Mouse (Mus musculus) gastrocnemius, postnatal 4 days (tissue): ENCODE data around the gene Slc20a1. TPM values are rescaled to one million over a fixed set of nuclear protein-coding genes. Genes with fewer than 3 reads are reported as not detected.

ENCODE experiments used
- DNase-seq, 2 experiments: peaks; one replicate each; pipeline ENCODE4 v3.0.0; 2021 to 2022; ENCODE audit warnings: low spot score in 2 of 2, mixed read lengths in 2 of 2
- total RNA-seq, 2 experiments: library from RNA; stranded (reverse); gene quantifications; 2 replicates each; pipeline ENCODE4 v1.2.3; 2021

Gene Slc20a1
- total RNA-seq, 2 experiments from 2014 or later = 16.9 to 18.7 TPM

DNA sequence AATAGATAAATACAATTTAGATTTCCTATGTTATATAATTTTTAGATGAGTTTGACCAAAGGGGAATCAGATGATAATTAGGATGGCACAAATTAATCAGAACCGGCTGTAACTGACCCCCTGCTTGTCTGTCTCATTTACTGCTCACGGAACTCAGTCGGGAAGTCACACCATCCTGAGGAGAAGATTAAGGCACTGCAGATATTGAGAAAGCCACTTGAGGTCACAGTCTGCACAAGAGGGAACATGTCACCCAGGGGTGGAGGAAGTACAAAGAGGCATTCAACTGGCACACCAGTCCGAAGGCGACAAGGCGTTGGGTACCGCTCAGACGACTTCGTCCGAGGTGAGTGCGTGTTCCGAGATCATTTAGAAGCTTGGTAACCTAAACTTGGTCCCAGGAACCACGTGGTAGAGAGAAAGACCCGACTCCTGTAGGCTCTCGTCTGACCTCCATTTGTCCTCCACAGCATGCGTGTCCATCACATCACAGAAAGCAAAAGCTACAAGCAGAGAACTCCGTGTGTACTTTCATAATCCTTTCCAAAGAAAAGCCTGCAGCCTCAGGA is 26.8 kb downstream of the Slc20a1 start:
- no peak for DNase-seq

DNA sequence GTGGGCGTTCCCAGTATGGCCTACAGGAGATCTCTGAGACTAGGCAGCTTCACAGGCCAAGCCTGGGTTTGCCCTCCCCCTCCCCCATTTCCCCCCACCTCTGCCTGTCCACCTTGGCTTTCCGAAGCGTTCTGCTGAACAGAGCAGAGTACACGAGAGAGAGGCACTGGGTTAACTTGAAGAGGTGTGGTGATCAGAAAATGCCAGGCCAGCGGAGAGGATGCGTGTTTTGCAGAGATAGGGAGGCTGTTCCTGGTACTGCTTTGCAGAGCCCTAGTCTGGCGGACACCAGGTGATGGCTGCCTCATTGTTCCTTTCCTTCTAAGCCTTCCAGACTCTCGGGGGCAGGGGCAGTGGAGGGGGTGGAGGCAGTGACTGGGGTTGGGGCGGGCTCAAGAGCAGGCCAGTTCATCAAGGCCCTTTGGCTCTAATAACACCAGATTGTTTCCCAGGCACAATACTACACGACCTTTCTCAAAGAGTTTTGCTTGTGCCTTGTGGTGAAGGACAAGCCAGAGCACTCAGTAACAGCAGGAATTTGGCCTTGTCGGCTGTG is 27.8 kb downstream of the Slc20a1 start:
- no peak for DNase-seq

DNA sequence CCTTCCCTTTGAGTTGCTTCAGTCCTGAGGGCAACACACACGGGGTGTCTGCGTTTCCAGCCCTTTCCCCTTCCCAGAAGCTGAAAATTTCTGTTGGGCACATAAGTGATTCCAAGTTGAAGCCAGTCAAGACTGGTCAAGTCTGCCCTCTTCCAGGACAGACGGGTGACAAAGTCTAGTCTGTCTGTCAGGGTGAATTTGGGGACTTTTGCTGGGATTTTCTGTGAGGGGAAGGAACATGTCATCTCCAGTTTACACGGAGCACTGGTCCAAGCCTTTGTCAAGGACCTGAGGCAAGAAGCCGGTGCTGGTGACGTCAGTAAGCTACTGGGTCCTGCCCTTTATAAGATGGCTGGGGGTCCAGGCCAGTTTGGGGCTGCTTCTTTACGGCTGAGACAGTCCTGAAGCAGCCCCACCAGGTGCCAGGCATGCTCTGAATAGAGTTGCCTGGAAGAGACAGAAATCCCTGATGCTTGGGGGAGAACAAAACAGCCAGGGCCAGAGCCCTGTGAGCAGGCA is 28.5 kb downstream of the Slc20a1 start:
- DNase-seq = no peak

DNA sequence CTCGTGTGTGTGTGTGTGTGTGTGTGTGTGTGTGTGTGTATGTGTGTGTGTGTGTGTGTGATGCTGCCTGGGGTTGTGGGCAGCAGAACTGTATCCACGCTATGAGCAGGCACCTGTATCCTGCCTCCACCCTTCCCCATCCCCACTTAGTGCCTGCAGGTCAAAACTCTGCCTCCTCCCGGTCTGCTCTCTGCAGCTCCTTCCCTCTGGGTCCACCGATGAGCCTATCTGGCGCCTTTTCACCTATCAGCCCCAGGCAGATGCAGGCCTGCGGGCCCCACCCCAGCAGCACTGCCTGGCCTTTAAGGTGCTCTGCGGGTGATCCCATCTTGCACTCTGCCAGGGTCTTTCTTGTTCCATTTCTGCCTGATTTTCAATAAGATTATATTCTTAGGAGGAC is 29.1 kb downstream of the Slc20a1 start:
- DNase-seq = no peak

DNA sequence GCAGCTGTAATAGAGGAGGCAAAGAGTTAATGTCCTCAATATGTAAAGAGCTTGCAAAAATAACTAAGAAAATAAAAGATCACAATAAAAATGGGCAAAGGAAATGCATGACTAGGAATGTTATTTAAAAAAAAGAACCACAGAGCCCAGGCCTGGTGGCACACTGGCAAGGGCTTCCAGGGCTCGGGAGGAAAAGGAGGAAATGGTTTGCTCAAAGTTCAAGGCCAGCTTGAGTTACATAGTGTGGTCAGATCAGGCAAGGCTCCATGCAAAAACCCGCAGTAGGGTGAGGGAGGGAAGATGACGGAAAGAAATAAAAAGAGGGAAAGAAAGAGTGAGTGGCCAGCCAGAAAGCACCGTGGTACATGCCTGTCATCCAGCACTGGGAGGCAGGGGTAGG is 30.0 kb downstream of the Slc20a1 start:
- no peak for DNase-seq

DNA sequence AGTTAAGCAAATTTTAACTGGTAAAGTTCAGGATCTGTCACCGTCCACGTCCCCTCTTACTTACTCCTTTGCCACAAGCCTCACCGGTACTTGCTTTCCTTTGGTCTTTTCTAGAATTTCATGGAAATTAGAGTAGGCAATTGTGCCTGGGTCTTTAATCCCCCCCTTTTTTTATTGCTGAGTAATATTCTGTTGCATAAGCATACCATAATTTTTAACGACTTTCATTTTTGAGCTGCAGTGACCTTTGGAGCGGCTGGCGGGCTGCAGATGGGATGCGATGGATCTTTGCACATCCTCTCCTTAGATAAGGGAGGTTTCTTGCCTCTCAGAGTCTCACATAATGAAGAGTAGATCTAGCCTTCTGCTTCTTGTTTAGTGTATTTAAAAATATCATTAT is 30.8 kb downstream of the Slc20a1 start:
- no peak for DNase-seq

- no peak for DNase-seq
Observed at GRCm38 (mm10) chr2:129232023-129232422, 33.5 kb downstream of the Slc20a1 start.

GRCm38 (mm10) chr2:129232484-129232883 is 33.9 kb downstream of the Slc20a1 start:
- DNase-seq = no peak

DNA sequence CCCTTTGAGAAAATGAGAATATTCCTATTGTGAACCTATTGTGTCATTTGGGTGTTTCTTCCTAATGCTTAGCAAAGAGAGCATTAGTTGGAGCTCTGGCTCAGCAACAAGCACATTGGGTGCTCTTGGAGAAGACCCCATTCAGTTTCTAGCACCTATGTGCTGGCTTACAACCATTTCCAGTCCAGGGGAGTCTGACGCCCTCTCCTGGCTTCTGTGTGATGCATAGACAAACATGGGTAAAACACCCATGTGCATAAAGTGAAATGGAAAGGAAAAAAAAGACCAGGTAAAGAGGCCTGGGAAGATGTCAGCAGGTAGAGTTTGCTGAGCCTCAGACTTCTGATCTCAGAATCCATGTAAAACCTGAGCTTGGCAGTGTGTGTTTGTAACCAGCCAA is 34.7 kb downstream of the Slc20a1 start:
- DNase-seq = no peak

DNA sequence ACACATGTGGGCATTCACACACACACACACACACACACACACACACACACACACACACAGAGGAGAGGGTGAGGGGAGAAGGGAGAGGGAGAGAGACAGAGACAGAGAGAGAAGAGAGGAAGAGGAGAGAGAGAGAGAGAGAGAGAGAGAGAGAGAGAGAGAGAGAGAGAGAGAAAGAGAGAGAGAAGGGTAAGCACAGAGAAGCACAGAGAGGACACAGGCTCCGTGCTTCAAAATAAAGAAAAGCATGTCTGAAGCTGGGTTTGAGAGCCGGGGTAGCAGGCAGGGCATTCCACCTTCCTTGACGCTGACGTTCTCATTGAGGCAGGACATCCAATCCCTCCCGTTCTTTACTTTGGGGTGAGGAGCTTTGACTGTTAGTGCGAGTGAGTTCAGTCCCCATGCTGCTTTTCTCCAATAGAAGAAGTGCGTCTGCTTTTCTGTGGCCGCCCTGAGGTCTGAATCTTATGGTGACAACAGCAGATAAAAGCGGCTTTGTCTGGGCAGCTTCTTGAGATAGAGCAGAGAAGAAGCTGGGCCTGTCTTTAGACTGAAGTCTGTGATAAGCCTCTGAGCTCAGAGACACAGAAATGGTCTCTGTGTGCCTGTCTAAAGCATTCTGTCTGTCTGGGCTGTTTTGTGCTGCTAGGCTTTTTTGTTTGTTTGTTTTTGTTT is 35.4 kb downstream of the Slc20a1 start:
- no peak for DNase-seq

GRCm38 (mm10) chr2:129234731-129235130 is 36.2 kb downstream of the Slc20a1 start:
- no peak for DNase-seq

DNA sequence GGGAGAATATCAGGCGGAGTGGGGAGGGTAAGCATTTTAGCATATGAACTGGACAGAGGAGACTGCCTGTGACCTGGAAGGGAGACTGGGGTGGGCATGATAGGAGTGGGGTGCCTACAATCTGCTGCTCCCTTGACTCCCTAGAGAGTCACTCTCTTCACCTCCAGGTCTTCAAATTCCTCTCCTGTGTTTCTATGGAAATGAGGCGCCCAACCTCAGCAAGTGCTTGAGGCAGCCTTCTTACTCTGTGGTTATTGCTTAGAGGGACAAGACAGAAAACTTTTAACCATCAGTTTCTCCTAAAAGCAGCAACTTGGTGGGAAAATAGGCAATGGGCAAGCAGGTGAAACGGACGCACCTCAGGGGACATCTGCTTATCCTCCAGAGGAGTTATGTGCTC is 38.0 kb downstream of the Slc20a1 start:
- no peak for DNase-seq

- no peak for DNase-seq
Observed at GRCm38 (mm10) chr2:129240726-129241432, 42.3 kb downstream of the Slc20a1 start.

DNA sequence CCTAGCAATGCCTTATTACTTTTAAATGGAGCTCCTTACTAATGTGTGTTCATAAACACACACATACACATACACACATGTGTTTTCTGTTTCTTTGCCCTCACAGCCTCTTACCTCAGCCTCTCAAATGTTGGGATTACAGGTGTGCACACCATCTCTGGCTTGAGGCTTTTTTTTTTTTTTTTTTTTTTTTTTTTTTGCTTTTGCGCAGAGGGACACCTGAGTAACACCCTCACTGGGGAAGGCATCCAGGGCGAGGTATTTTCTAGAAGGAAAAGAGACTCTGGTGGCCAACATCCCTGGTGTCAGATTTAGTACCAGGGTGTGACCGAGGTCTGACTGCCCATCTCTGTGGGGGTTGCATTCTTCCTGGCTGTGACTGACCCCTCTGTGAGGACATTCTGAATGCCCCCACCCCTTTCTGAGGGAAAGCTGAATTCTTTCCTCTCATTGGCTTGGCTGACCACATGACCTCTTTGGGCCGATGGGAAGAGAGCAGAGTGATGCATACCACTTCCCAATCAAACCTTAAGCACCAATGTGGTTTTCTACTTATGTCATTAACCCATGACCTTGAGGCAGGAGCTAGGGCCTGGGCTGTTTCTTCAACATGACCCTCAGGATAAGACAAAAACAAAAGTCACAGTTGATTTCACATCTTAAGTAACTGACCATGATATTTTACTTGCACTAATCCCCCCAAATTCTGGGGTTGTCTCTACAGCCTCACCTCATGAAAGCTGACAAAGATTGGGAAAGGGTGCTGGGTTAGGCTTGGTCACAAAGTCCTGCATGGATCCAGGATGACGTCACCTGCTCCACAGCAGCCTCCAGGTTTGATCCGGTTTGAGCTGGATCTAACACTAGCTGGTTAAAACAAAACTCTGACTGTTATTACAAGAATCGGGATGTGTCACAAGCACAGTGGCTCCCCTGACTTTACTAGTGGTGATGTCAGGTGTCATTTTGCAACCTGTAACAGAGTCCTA is 43.6 kb downstream of the Slc20a1 start:
- no peak for DNase-seq

GRCm38 (mm10) chr2:129243005-129243404 is 44.4 kb downstream of the Slc20a1 start:
- DNase-seq = no peak

- no peak for DNase-seq
Observed at GRCm38 (mm10) chr2:129243786-129244185, 45.2 kb downstream of the Slc20a1 start.

DNA sequence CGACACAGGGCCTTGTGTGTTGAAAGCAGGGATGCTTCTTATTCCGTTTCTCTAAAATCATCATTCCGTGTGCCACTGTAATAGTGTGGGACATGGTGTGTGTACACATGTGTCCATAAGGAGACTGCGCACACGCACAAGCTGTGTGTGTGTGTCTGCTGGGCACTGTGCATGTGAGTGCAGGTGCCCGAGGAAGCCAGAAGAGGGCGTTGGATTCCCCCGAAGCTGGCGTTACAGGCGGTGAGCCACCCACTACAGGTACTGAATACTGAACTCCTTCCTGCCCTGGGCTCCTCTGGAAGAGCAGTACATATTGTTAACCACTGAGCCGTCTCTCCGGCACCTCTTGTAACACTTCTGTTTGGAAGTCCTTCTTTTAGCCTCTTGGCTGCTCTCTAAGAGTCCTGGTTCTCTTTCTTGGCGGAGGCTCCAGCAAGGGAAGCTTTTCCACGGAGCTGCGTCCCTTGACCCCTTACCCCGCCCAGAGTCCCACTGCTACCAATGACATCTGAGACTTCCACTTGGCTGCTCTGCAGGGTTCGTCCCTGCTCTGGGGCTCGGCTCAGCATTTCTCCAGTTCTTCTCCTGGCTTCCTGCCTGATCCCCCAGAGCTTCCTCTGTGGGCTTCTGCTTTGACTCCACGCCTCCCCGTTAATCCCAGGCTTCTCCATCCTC is 46.0 kb downstream of the Slc20a1 start:
- peak in 1 of 2 experiments; percentile 31 for DNase-seq

- DNase-seq = no peak
Observed at GRCm38 (mm10) chr2:129245618-129246017, 47.1 kb downstream of the Slc20a1 start.

DNA sequence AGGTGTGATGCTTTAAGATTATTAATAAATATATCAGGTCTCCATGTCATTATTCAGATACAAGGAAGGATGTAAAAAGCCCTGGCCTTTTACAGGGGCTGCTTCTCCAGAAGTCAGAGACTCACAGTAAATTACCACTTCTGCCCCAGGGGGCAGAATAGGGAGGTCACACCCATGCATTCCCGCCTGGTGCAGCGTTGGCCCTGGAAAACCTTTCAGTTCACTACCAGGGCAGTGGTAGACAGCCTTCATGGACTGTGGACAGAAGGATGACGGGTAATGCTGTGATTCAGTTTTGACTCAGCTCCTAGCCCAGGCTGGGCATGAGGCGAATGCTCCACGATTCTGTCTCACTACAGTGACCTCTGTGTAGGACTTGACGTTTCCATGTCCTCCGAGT is 47.9 kb downstream of the Slc20a1 start:
- no peak for DNase-seq

DNA sequence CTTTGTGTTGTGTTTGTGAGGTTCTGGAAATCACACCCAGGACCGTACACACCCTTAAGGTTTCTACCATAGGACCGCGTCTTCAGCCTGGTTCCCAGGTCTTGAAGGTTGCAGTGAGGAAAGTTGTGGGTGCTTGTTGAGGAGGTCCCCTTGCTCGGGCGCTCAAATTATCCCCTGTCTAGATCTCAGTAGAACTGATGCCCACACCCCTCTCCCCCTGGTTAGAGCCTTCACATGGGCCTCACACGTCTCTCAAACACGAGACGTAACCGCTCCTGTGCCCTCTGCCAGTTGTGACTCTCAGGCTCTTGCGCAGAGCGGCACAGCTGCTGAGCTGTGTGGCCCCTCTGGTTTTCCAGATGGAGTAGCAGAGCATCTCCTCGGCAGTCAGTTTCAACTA is 48.4 kb downstream of the Slc20a1 start:
- no peak for DNase-seq
